Mouse (Mus musculus) forebrain, embryonic 13.5 days (tissue): ENCODE results near the gene Rad51b. TPM values are rescaled to one million over a fixed set of nuclear protein-coding genes. Genes with fewer than 3 reads are reported as not detected.

Source experiments
- ATAC-seq: fragments of 200-750 bp; cut with Nextera tagmentation; 2 replicates; pipeline ENCODE4 v1.8.0; 2017
- H3K27ac ChIP-seq: fragments of 300-500 bp; sonication (generic); 2 replicates; pipeline ENCODE4 v1.5.1; 2015; ENCODE audit warnings: inconsistent platforms, mild to moderate bottlenecking, moderate library complexity
- H3K27me3 ChIP-seq: fragments of 300-500 bp; sonication (generic); 2 replicates; pipeline ENCODE4 v1.6.1; 2015; ENCODE audit warnings: mild to moderate bottlenecking, inconsistent platforms
- H3K36me3 ChIP-seq: fragments of 300-500 bp; sonication (generic); 2 replicates; pipeline ENCODE4 v1.6.1; 2015; ENCODE audit warnings: mild to moderate bottlenecking, inconsistent platforms; ENCODE audit not compliant: poor library complexity, severe bottlenecking
- H3K4me1 ChIP-seq: fragments of 300-500 bp; sonication (generic); 2 replicates; pipeline ENCODE4 v1.6.1; 2015; ENCODE audit warnings: inconsistent platforms
- H3K4me2 ChIP-seq: fragments of 300-500 bp; sonication (generic); 2 replicates; pipeline ENCODE4 v1.6.1; 2015; ENCODE audit warnings: inconsistent platforms, mild to moderate bottlenecking, moderate library complexity
- H3K4me3 ChIP-seq: fragments of 300-500 bp; sonication (generic); 2 replicates; pipeline ENCODE4 v1.5.1; 2015; ENCODE audit warnings: mild to moderate bottlenecking, inconsistent platforms
- H3K9ac ChIP-seq: fragments of 300-500 bp; sonication (generic); 2 replicates; pipeline ENCODE4 v1.6.1; 2015; ENCODE audit warnings: mild to moderate bottlenecking, inconsistent platforms
- H3K9me3 ChIP-seq: fragments of 300-500 bp; sonication (generic); replicated peaks from 2 replicates; pipeline ENCODE4 v1.6.1; 2016; ENCODE audit warnings: inconsistent platforms
- WGBS: fragments of 180-500 bp; shearing (Covaris S2); methylation state at CpG from one replicate; pipeline ENCODE4 v1.1.7; 2015; 5-methylcytosine and 5-hydroxymethylcytosine counted together
- polyA plus RNA-seq: library from polyadenylated mRNA; unstranded; fragments of >200 nt; fragmentation: Nextera tagmentation; extraction: Ambion mirVana; gene quantifications from 2 replicates; pipeline ENCODE4 v1.2.1, GENCODE M21; 2015

Gene Rad51b
- polyA plus RNA-seq, 1 experiment from 2014 or later = 5.7 TPM

- Histone ChIP-seq H3K9ac (no peak overlapping the region), H3K27ac (no peak overlapping the region), H3K4me3 (no peak overlapping the region), H3K36me3 (no peaks in the 10 kb centered on the region), H3K4me1 (peaks cover 19% of the 10 kb centered on the region), H3K27me3 (no peaks in the 10 kb centered on the region), H3K4me2 (no peak overlapping the region), H3K9me3 (no peaks in the 10 kb centered on the region)
- 47% methylated on average over 7 of the region's 7 CpGs for WGBS
- ATAC-seq = no peak
These were observed 132.6 kb downstream of the Rad51b start for GRCm38 (mm10) chr12:79429507-79430291.

- Histone ChIP-seq H3K4me1 (peaks cover 21% of the 10 kb centered on the region), H3K9me3 (no peaks in the 10 kb centered on the region), H3K36me3 (no peaks in the 10 kb centered on the region), H3K9ac (no peak overlapping the region), H3K4me2 (no peak overlapping the region), H3K4me3 (no peak overlapping the region), H3K27ac (no peak overlapping the region), H3K27me3 (no peaks in the 10 kb centered on the region)
- no peak for ATAC-seq
- whole genome bisulfite sequencing = 85% methylated on average over 4 of the region's 4 CpGs
These were observed 134.1 kb downstream of the Rad51b start for GRCm38 (mm10) chr12:79431138-79431537.

- Histone ChIP-seq H3K9ac (no peak overlapping the region), H3K4me1 (peaks cover 23% of the 10 kb centered on the region), H3K36me3 (no peaks in the 10 kb centered on the region), H3K4me2 (no peak overlapping the region), H3K4me3 (no peak overlapping the region), H3K27me3 (no peaks in the 10 kb centered on the region), H3K9me3 (no peaks in the 10 kb centered on the region), H3K27ac (no peak overlapping the region)
- ATAC-seq = no peak
- 14% methylated on average over 7 of the region's 7 CpGs for WGBS
These were observed 136.8 kb downstream of the Rad51b start for GRCm38 (mm10) chr12:79433724-79434442.

- WGBS = 61% methylated on average over 3 of the region's 3 CpGs
- Histone ChIP-seq H3K36me3 (no peaks in the 10 kb centered on the region), H3K4me2 (no peak overlapping the region), H3K9me3 (no peaks in the 10 kb centered on the region), H3K9ac (no peak overlapping the region), H3K27me3 (no peaks in the 10 kb centered on the region), H3K27ac (no peak overlapping the region), H3K4me1 (peaks cover 19% of the 10 kb centered on the region), H3K4me3 (no peak overlapping the region)
- no peak for ATAC-seq
These were observed 138.4 kb downstream of the Rad51b start for GRCm38 (mm10) chr12:79435474-79435873.

GRCm38 (mm10) chr12:79436035-79436434 lies 139.0 kb downstream of the Rad51b start:
- Histone ChIP-seq H3K9ac (no peak overlapping the region), H3K27me3 (no peaks in the 10 kb centered on the region), H3K9me3 (no peaks in the 10 kb centered on the region), H3K4me3 (no peak overlapping the region), H3K4me2 (no peak overlapping the region), H3K27ac (no peak overlapping the region), H3K4me1 (peaks cover 19% of the 10 kb centered on the region), H3K36me3 (no peaks in the 10 kb centered on the region)
- no peak for ATAC-seq
- 36% methylated on average over 8 of the region's 8 CpGs for WGBS

- no peak overlapping the region for H3K4me2 ChIP-seq
- ATAC-seq = no peak
- no peak overlapping the region for H3K9ac ChIP-seq
These were observed 139.8 kb downstream of the Rad51b start for GRCm38 (mm10) chr12:79436892-79437291.

GRCm38 (mm10) chr12:79437572-79437971 lies 140.5 kb downstream of the Rad51b start:
- 92% methylated on average over 3 of the region's 3 CpGs for WGBS
- no peaks in the 10 kb centered on the region for H3K36me3 ChIP-seq
- H3K4me3 ChIP-seq = no peak overlapping the region
- H3K27me3 ChIP-seq = no peaks in the 10 kb centered on the region
- H3K27ac ChIP-seq = no peak overlapping the region
- no peak overlapping the region for H3K9ac ChIP-seq
- ATAC-seq = no peak
- peaks cover 19% of the 10 kb centered on the region for H3K4me1 ChIP-seq
- no peaks in the 10 kb centered on the region for H3K9me3 ChIP-seq
- no peak overlapping the region for H3K4me2 ChIP-seq

More at GRCm38 (mm10) chr12:79436892-79437291, 139.8 kb downstream of the Rad51b start:
- WGBS = 81% methylated on average over 4 of the region's 4 CpGs
- H3K4me3 ChIP-seq = no peak overlapping the region
- no peaks in the 10 kb centered on the region for H3K27me3 ChIP-seq
- H3K9me3 ChIP-seq = no peaks in the 10 kb centered on the region
- no peak overlapping the region for H3K27ac ChIP-seq
- no peaks in the 10 kb centered on the region for H3K36me3 ChIP-seq
- H3K4me1 ChIP-seq = peaks cover 19% of the 10 kb centered on the region

- H3K4me1 ChIP-seq = 0 out of 2 replicates have a peak, but pooled peaks cover 3% of the 10 kb centered on the region
- ATAC-seq = no peak
- H3K4me3 ChIP-seq = no peak overlapping the region
- H3K27ac ChIP-seq = no peak overlapping the region
- H3K9me3 ChIP-seq = no peaks in the 10 kb centered on the region
- H3K9ac ChIP-seq = no peak overlapping the region
- H3K36me3 ChIP-seq = no peaks in the 10 kb centered on the region
- WGBS = 92% methylated on average over 6 of the region's 6 CpGs
- H3K4me2 ChIP-seq = no peak overlapping the region
- H3K27me3 ChIP-seq = no peaks in the 10 kb centered on the region
These were observed 142.9 kb downstream of the Rad51b start for GRCm38 (mm10) chr12:79439961-79440360.

GRCm38 (mm10) chr12:79441210-79442005 lies 144.3 kb downstream of the Rad51b start:
- Histone ChIP-seq H3K27me3 (no peaks in the 10 kb centered on the region), H3K4me2 (no peak overlapping the region), H3K9ac (no peak overlapping the region), H3K36me3 (no peaks in the 10 kb centered on the region), H3K27ac (no peak overlapping the region), H3K4me1 (no peaks in the 10 kb centered on the region), H3K9me3 (no peaks in the 10 kb centered on the region), H3K4me3 (no peak overlapping the region)
- 83% methylated on average over 12 of the region's 12 CpGs for WGBS
- ATAC-seq = no peak

- no peak overlapping the region for H3K9ac ChIP-seq
- no peak overlapping the region for H3K4me3 ChIP-seq
- no peaks in the 10 kb centered on the region for H3K27me3 ChIP-seq
- H3K4me1 ChIP-seq = no peaks in the 10 kb centered on the region
- H3K9me3 ChIP-seq = no peaks in the 10 kb centered on the region
- H3K27ac ChIP-seq = no peak overlapping the region
- no peak overlapping the region for H3K4me2 ChIP-seq
- no peaks in the 10 kb centered on the region for H3K36me3 ChIP-seq
- WGBS = 83% methylated on average over 7 of the region's 7 CpGs
- ATAC-seq = no peak
These were observed 145.0 kb downstream of the Rad51b start for GRCm38 (mm10) chr12:79442126-79442525.

- no peaks in the 10 kb centered on the region for H3K36me3 ChIP-seq
- no peak overlapping the region for H3K9ac ChIP-seq
- no peaks in the 10 kb centered on the region for H3K9me3 ChIP-seq
- H3K27me3 ChIP-seq = no peaks in the 10 kb centered on the region
- no peak overlapping the region for H3K4me3 ChIP-seq
- 73% methylated on average over 6 of the region's 6 CpGs for WGBS
- no peak for ATAC-seq
- no peak overlapping the region for H3K4me2 ChIP-seq
- no peak overlapping the region for H3K27ac ChIP-seq
- no peaks in the 10 kb centered on the region for H3K4me1 ChIP-seq
These were observed 145.8 kb downstream of the Rad51b start for GRCm38 (mm10) chr12:79442836-79443390.

GRCm38 (mm10) chr12:79444646-79445045 lies 147.6 kb downstream of the Rad51b start:
- H3K4me1 ChIP-seq = no peaks in the 10 kb centered on the region
- no peak overlapping the region for H3K9ac ChIP-seq
- no peak overlapping the region for H3K4me3 ChIP-seq
- H3K27me3 ChIP-seq = no peaks in the 10 kb centered on the region
- no peak for ATAC-seq
- H3K36me3 ChIP-seq = no peaks in the 10 kb centered on the region
- 85% methylated on average over 2 of the region's 2 CpGs for WGBS
- no peaks in the 10 kb centered on the region for H3K9me3 ChIP-seq
- no peak overlapping the region for H3K27ac ChIP-seq
- no peak overlapping the region for H3K4me2 ChIP-seq
